Mouse (Mus musculus): ENCODE data around the gene Skap1. TPM values are rescaled to one million over a fixed set of nuclear protein-coding genes. Genes with fewer than 3 reads are reported as not detected.
"Not testable (repeated sequence)": the region's sequence is repeated elsewhere in the genome, so short reads cannot be mapped to it uniquely, and the experiment has no call there.

Gene Skap1
- polyA plus RNA-seq, 1 experiment from 2014 or later, result 15.2 TPM

DNA sequence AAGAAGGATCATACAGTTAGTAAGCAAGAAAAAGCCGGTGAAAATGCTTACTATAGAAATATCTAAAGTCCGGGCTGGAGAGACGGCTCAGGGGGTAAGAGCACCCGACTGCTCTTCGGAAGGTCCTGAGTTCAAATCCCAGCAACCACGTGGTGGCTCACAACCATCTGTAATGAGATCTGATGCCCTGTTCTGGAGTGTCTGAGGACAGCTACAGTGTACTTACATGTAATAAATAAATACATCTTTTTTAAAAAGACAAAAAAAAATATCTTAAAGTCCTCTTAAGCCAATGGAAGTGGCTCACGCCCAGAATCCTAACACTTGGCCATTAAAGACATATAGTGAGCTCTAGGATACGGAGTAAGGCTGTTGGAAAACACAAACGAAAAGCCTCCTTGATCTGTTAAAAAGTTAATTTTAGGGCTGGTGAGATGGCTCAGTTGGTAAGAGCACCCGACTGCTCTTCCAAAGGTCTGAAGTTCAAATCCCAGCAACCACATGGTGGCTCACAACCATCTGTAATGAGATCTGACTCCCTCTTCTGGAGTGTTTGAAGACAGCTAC lies 313.8 kb downstream of the Skap1 start:
- peaks cover 13% of the 10 kb centered on the region for H3K4me1 ChIP-seq (ENCODE audit: control insufficient read depth, insufficient read depth, low read length)
- 66% methylated on average over 10 of the region's 10 CpGs for whole genome bisulfite sequencing
- peak overlapping the region; percentile 53; the same call in 1 of the 2 replicates for H3K9ac ChIP-seq (ENCODE audit: low read depth, low read length)
- ATAC-seq (ENCODE audit: low FRiP score, low TSS enrichment); H3K27me3 ChIP-seq (ENCODE audit: control insufficient read depth, insufficient read depth, low read length); H3K36me3 ChIP-seq (ENCODE audit: control insufficient read depth, insufficient read depth, low read length); H3K9me3 ChIP-seq (ENCODE audit: control insufficient read depth, low read length): not testable (repeated sequence)
- peak overlapping the region; percentile 75 for H3K4me3 ChIP-seq (ENCODE audit: low read length)
- peak overlapping the region; percentile 65; the same call in 1 of the 2 replicates for H3K27ac ChIP-seq (ENCODE audit: low read depth, low read length)
- peak overlapping the region; percentile 83 for H3K4me2 ChIP-seq (replicated peaks; ENCODE audit: low read depth, low read length)

DNA sequence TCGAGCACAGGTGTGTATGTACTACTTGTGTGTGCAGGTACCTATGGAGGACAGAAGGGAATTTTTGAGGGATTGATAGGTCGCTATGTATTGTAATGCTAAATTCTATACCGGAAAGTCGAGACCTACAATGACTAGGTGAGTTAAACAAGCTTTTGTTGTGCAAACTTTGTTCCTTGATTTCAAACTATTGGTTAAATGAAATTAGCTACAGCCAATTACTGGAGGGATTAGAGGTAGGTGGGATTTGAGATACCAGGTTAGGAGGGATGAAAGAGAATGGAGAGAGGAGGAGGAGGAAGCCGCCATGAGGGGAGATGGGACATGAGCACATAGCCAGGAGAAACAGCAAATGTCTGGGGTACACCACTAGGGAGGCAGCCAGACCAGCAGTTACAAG lies 315.9 kb downstream of the Skap1 start:
- Histone ChIP-seq H3K4me1 (ENCODE audit: control insufficient read depth, insufficient read depth, low read length) (peaks cover 13% of the 10 kb centered on the region), H3K27ac (ENCODE audit: low read depth, low read length) (no peak overlapping the region), H3K4me2 (replicated peaks; ENCODE audit: low read depth, low read length) (no peak overlapping the region), H3K27me3 (ENCODE audit: control insufficient read depth, insufficient read depth, low read length) (no peaks in the 10 kb centered on the region), H3K36me3 (ENCODE audit: control insufficient read depth, insufficient read depth, low read length) (no peaks in the 10 kb centered on the region), H3K9me3 (ENCODE audit: control insufficient read depth, low read length) (no peaks in the 10 kb centered on the region), H3K9ac (ENCODE audit: low read depth, low read length) (no peak overlapping the region), H3K4me3 (ENCODE audit: low read length) (no peak overlapping the region)
- 79% methylated on average over 5 of the region's 5 CpGs for WGBS
- no peak for ATAC-seq (ENCODE audit: low FRiP score, low TSS enrichment)

DNA sequence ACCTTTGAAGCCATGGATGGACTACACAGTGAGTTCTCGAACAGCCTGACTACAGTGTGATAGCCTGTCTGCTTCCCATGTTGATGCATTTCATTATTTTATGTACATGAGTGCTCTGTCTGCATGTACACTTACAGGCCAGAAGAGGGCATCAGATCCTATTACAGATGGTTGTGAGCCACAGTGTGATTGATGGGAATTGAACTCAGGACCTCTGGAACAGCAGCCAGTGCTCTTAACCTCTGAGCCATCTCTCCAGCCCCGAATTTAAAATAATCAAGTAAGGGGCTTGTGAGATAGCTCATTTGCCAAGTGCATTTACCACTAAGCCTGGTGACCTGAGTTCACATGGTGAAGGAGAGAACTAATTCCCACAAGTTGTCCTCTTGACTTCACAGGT lies 317.0 kb downstream of the Skap1 start:
- ATAC-seq (ENCODE audit: low FRiP score, low TSS enrichment), result no peak
- 77% methylated on average over 2 of the region's 2 CpGs for WGBS
- Histone ChIP-seq H3K27ac (ENCODE audit: low read depth, low read length) (no peak overlapping the region), H3K27me3 (ENCODE audit: control insufficient read depth, insufficient read depth, low read length) (no peaks in the 10 kb centered on the region), H3K4me2 (replicated peaks; ENCODE audit: low read depth, low read length) (no peak overlapping the region), H3K9me3 (ENCODE audit: control insufficient read depth, low read length) (no peaks in the 10 kb centered on the region), H3K9ac (ENCODE audit: low read depth, low read length) (no peak overlapping the region), H3K4me1 (ENCODE audit: control insufficient read depth, insufficient read depth, low read length) (peaks cover 7% of the 10 kb centered on the region), H3K4me3 (ENCODE audit: low read length) (no peak overlapping the region), H3K36me3 (ENCODE audit: control insufficient read depth, insufficient read depth, low read length) (no peaks in the 10 kb centered on the region)

DNA sequence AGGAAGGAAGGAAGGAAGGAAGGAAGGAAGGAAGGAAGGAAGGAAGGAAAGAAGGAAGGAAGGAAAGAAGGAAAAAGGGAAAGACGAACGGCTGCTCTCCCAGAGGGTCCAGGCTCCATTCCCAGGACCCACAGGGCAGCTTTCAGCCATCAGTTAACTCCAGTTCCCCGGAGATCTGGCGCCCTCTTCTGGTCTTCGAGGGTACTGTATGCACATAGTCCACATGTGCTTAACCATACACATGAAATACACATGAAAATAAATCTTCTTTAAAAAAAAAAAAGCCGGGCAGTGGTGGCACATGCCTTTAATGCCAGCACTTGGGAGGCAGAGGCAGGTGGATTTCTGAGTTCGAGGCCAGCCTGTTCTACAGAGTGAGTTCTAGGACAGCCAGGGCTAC lies 320.5 kb downstream of the Skap1 start:
- ATAC-seq (ENCODE audit: low FRiP score, low TSS enrichment); H3K9ac ChIP-seq (ENCODE audit: low read depth, low read length); H3K4me3 ChIP-seq (ENCODE audit: low read length); H3K9me3 ChIP-seq (ENCODE audit: control insufficient read depth, low read length); H3K27ac ChIP-seq (ENCODE audit: low read depth, low read length); H3K27me3 ChIP-seq (ENCODE audit: control insufficient read depth, insufficient read depth, low read length); H3K4me1 ChIP-seq (ENCODE audit: control insufficient read depth, insufficient read depth, low read length); H3K4me2 ChIP-seq (replicated peaks; ENCODE audit: low read depth, low read length); H3K36me3 ChIP-seq (ENCODE audit: control insufficient read depth, insufficient read depth, low read length): not testable (repeated sequence)
- 15% methylated on average over 7 of the region's 7 CpGs for WGBS

DNA sequence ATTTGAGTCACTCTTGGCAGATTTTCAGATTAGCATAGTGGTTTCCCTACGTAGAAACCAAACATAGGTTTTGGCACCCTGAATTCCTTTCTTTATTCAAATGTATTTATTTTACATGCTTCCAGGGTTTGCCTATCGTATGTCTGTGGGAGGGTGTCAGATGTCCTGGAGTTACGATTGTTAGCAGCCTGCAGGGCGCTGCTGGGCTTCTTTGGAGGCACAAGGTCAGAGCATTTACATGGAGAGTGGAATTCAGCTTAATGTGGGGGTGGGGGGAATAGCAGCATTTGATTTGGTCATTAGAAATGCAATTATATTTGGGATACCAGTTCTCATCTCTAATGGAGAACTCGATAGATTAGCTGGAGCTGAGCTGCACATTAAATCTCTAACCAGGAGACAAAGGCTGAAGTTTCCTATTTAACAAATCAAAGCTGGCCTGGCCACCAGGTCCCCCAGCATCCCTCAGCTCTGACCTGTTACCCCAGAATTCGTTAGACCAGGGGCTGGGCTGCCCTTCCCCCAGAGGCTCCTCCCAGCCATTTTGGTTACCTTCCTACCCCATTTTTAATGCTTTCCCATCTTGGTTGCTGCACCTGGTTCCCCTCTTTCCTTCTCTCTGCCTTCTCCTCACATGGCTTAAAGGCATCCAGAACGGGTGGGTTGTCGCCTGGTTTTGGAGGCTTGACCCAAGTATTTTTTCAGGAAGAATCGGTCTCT lies 322.5 kb downstream of the Skap1 start:
- Histone ChIP-seq H3K4me3 (ENCODE audit: low read length) (no peak overlapping the region), H3K4me1 (ENCODE audit: control insufficient read depth, insufficient read depth, low read length) (peaks cover 9% of the 10 kb centered on the region; the same call in 1 of the 2 replicates), H3K9ac (ENCODE audit: low read depth, low read length) (no peak overlapping the region), H3K36me3 (ENCODE audit: control insufficient read depth, insufficient read depth, low read length) (peaks cover 4% of the 10 kb centered on the region; the same call in 1 of the 2 replicates), H3K27ac (ENCODE audit: low read depth, low read length) (no peak overlapping the region), H3K9me3 (ENCODE audit: control insufficient read depth, low read length) (no peaks in the 10 kb centered on the region), H3K27me3 (ENCODE audit: control insufficient read depth, insufficient read depth, low read length) (no peaks in the 10 kb centered on the region), H3K4me2 (replicated peaks; ENCODE audit: low read depth, low read length) (no peak overlapping the region)
- WGBS, result 33% methylated on average over 9 of the region's 9 CpGs
- no peak for ATAC-seq (ENCODE audit: low FRiP score, low TSS enrichment)

DNA sequence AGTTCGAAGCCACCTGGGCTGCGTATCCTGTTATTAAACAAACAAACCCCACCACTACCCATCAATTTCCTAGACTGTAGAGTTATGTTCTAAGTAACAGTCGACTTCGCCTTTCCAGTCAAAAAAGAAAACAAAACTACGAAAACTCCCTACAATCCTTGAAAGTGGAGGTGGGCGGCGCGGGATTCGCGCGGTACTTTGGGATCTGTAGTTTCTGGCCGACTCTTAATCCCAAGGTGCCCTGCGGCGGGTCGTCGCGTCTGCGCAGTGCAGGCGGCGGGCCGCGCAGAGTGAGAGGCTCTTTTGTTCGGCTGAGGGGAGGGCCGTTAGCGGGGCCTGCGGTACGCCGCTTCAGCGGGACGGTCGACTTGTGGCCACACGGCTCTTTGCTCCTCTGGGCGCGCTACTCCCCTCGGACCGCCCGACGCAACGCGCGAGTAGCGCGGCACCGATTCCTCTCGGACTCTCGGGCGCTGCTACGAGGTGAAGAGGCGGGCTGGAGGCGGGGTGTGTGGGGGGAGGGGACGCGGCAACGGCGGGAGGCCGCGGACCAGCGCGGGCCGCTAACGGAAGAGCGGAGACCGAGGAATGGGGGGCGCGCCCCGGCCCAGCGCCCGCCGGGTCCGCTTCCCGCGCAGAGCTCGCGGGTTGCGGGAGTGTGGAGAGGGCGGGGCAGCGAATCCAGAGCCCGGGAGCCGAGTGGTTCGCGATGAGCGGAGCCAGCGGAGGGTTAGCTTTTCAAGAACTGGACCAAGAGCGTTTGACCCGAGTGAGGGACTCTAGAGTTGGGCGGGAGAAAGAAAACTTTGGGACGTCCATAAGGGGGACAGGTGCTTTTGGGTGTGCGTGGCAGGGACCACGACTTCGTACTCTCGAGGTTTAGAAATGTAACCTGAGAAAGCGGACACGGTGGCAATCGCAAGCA lies 324.7 kb downstream of the Skap1 start, which contains the start of gene Cbx1:
Cbx1 (plus strand) TSS at position 257 of the 925 bp plus-strand sequence.
- peaks cover 4% of the 10 kb centered on the region; the same call in 1 of the 2 replicates for H3K36me3 ChIP-seq (ENCODE audit: control insufficient read depth, insufficient read depth, low read length)
- H3K9ac ChIP-seq (ENCODE audit: low read depth, low read length), result peak within 1 kb of the TSS; percentile 89
- peak; percentile 97 for ATAC-seq (ENCODE audit: low FRiP score, low TSS enrichment)
- H3K9me3 ChIP-seq (ENCODE audit: control insufficient read depth, low read length), result no peaks in the 10 kb centered on the region
- peak within 1 kb of the TSS; percentile 98 for H3K27ac ChIP-seq (ENCODE audit: low read depth, low read length)
- peaks cover 15% of the 10 kb centered on the region; the same call in 1 of the 2 replicates for H3K4me1 ChIP-seq (ENCODE audit: control insufficient read depth, insufficient read depth, low read length)
- under 1% methylated on average over 80 of the region's 93 CpGs for WGBS
- H3K4me2 ChIP-seq (replicated peaks; ENCODE audit: low read depth, low read length), result peak within 1 kb of the TSS; percentile 95
- no peaks in the 10 kb centered on the region for H3K27me3 ChIP-seq (ENCODE audit: control insufficient read depth, insufficient read depth, low read length)
- H3K4me3 ChIP-seq (ENCODE audit: low read length), result peak within 1 kb of the TSS; percentile 74

DNA sequence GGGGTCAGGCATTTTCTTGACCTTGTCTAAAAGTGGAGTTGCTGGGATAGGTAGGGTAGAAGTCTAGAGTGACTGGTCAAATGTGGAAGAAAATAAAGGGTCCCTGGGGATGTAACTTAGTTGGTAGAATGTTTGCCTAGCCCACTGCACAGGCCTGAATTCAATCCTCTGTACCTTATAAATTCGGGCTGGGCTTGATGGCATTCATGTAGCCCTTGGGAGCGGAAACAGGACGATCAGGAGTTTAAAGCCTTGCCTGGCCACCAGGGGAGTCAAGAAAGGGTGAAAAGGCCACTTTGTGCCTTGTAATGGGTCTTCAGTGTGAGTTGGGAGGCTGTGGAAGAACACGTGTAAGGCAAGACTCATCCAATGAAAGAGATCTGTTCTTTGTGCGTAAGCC lies 325.6 kb downstream of the Skap1 start:
- WGBS, result 5% methylated on average over 5 of the region's 5 CpGs
- peak overlapping the region; percentile 74 for H3K4me3 ChIP-seq (ENCODE audit: low read length)
- ATAC-seq (ENCODE audit: low FRiP score, low TSS enrichment), result no peak
- no peaks in the 10 kb centered on the region for H3K9me3 ChIP-seq (ENCODE audit: control insufficient read depth, low read length)
- H3K27me3 ChIP-seq (ENCODE audit: control insufficient read depth, insufficient read depth, low read length), result no peaks in the 10 kb centered on the region
- peaks cover 4% of the 10 kb centered on the region; the same call in 1 of the 2 replicates for H3K36me3 ChIP-seq (ENCODE audit: control insufficient read depth, insufficient read depth, low read length)
- peaks cover 15% of the 10 kb centered on the region; the same call in 1 of the 2 replicates for H3K4me1 ChIP-seq (ENCODE audit: control insufficient read depth, insufficient read depth, low read length)
- H3K9ac ChIP-seq (ENCODE audit: low read depth, low read length), result peak overlapping the region; percentile 89
- peak overlapping the region; percentile 95 for H3K4me2 ChIP-seq (replicated peaks; ENCODE audit: low read depth, low read length)
- peak overlapping the region; percentile 98; the same call in 1 of the 2 replicates for H3K27ac ChIP-seq (ENCODE audit: low read depth, low read length)

DNA sequence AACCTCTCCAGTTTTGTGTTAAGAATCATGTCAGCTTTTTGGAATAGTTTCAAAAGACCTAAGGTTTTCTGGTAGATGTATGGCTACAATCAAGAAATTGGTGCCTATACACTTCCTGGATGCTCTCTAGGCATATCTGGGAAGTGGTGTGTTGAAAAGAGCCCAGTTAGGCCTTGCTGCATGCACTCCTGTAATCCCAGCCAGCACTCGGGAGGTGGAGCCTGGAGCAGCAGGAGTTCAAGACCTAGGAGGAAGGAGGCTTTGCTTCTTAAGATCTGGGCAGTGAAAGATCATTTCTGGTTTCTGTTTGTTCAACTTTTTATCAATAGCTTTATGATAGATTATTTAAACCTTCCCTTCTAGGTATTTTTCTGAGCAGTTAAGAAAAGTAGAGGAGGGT lies 326.3 kb downstream of the Skap1 start:
- H3K4me2 ChIP-seq (replicated peaks; ENCODE audit: low read depth, low read length), result peak overlapping the region; percentile 95
- H3K4me1 ChIP-seq (ENCODE audit: control insufficient read depth, insufficient read depth, low read length), result peaks cover 15% of the 10 kb centered on the region; the same call in 1 of the 2 replicates
- H3K9me3 ChIP-seq (ENCODE audit: control insufficient read depth, low read length), result no peaks in the 10 kb centered on the region
- H3K27me3 ChIP-seq (ENCODE audit: control insufficient read depth, insufficient read depth, low read length), result no peaks in the 10 kb centered on the region
- 4% methylated on average over 1 of the region's 1 CpGs for WGBS
- peak overlapping the region; percentile 89; the same call in 1 of the 2 replicates for H3K9ac ChIP-seq (ENCODE audit: low read depth, low read length)
- ATAC-seq (ENCODE audit: low FRiP score, low TSS enrichment), result no peak
- peaks cover 8% of the 10 kb centered on the region; the same call in 1 of the 2 replicates for H3K36me3 ChIP-seq (ENCODE audit: control insufficient read depth, insufficient read depth, low read length)
- peak overlapping the region; percentile 74; the same call in 1 of the 2 replicates for H3K4me3 ChIP-seq (ENCODE audit: low read length)
- no peak overlapping the region for H3K27ac ChIP-seq (ENCODE audit: low read depth, low read length)
